Mouse (Mus musculus) urinary bladder, adult 2 months (tissue): ENCODE results near the gene Hbb-bh1. TPM values are rescaled to one million over a fixed set of nuclear protein-coding genes. Genes with fewer than 3 reads are reported as not detected.
"Not testable (repeated sequence)": the region's sequence is repeated elsewhere in the genome, so short reads cannot be mapped to it uniquely, and the experiment has no call there.

Experiments
- DNase-seq: peaks from one replicate; pipeline ENCODE4 v3.0.0; 2022; ENCODE audit warnings: low spot score
- polyA plus RNA-seq: library from polyadenylated mRNA; depleted of rRNA; stranded (reverse); fragments of >200 nt; gene quantifications from 2 replicates; pipeline ENCODE4 v1.2.3, GENCODE M21; 2012; rRNA removed

Hbb-bh1 gene
- polyA plus RNA-seq: 0.15 and 0.18 TPM in 2 replicates

GRCm38 (mm10) chr7:103843034-103843433, at the start of gene Hbb-bh1:
Gene Hbb-bh1, minus strand, starts transcription at chr7:103843164.
- DNase-seq: no peak

GRCm38 (mm10) chr7:103886152-103886551, 43.2 kb upstream of the Hbb-bh1 start, which contains the start of gene Olfr66:
Gene Olfr66, minus strand, starts transcription at chr7:103886252.
- DNase-seq: no peak

DNA sequence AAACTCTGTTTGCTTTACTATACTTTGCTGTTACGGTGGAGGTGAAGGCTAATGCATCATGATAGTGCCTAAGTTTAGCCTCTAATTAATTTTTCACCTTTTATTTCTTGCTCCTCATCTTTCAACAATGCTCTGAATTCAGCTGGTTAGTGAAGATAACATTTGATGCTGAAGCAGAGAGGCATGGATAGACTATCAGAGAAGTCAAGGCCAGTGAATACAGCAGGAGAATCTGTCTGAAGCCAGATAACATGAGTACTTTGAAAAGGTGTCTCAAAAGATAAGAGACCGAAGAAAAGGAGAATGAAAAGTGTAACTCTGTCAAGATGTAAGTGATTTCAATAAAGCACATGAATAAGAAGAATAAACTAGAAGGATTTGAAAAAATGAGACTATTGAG, 34.1 kb upstream of the Hbb-bh1 start:
- no peak for DNase-seq

- DNase-seq: no peak
These were observed 31.5 kb upstream of the Hbb-bh1 start for GRCm38 (mm10) chr7:103874451-103874850.

- no peak for DNase-seq
These were observed 30.1 kb upstream of the Hbb-bh1 start for GRCm38 (mm10) chr7:103873064-103873463.

GRCm38 (mm10) chr7:103870667-103871066, 27.7 kb upstream of the Hbb-bh1 start:
- DNase-seq: no peak

DNA sequence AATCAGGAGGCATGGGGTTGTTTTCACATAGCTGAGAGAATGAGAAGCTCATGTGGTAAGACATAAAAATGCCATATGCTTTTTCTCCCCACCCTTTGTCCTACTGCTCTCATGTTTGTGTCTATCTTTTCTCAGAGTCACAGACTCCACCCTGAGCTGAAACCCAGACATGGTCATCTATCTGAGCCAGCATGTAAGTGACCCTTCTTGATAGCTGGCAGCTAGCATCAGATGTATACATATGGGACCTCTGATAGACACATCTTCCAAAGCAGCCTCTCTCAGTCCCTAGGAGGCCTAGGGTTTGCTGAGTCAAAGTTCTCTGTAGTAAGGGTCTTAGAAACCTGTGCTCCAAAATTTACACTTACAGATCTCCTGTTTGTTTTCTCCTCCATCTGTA, 22.8 kb upstream of the Hbb-bh1 start:
- DNase-seq: no peak

- no peak for DNase-seq
These were observed 18.6 kb upstream of the Hbb-bh1 start for GRCm38 (mm10) chr7:103861531-103861930.

DNA sequence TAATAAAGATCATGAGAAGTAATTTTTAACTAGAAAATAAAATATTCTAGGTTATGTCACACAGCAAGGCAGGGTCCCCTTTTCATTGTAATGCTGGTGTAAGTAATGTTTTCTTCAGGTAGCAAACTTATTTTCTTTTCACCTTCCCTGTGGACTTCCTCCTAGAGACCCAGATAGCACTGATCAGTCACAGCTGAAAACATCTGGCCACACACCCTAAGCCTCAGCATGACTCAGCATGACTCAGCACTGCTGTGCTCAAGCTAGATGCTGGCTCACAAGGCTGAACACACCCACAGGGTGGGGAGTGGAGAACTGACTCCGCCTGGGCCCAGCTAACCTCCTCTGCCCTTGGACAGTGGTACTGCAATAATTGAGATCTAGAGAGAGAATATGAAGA, 17.9 kb upstream of the Hbb-bh1 start:
- DNase-seq: no peak

DNA sequence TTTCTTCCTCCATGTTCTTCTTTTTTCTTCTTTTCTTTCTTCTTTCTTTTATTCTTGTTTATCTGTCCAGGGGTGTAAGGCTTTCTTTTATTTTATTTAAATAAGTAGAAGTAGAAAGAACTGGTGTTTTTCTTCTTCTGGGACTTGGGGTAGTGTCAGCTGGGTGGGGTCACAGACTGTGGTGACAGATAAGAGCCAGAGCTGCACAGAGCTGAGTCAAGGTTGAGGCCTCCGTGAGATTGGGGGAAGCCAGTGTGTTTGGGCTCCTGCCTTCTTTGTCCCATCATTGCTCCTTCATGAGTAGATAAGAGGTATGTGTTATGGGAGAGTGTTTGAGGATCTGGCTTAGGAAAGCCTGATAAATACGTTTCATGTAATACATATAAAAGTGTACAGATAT, 16.1 kb upstream of the Hbb-bh1 start:
- DNase-seq: no peak

DNA sequence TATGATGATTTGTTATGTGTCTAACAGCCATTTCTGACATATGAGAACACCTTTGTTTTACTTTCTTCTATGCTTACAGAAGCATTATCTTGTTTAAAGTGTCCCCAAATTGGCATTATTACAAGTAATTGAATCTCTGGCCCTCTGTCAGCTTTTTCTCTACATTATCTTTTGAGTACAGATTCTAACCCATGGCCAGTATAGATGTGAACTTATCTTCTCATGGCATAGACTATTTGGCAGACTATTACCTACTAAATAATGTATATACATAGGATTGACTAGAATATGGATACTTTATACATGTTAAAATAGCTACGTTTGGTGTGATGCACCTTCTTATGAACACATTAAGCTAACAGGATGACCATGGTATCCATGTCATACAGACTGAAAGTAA, 11.7 kb upstream of the Hbb-bh1 start:
- DNase-seq: no peak

- no peak for DNase-seq
These were observed 10.1 kb upstream of the Hbb-bh1 start, which contains the start of gene Hbb-y for GRCm38 (mm10) chr7:103853090-103853489. Gene Hbb-y, minus strand, starts transcription at chr7:103853216.

GRCm38 (mm10) chr7:103844525-103845325, 1.8 kb upstream of the Hbb-bh1 start:
- DNase-seq: no peak

- no peak for DNase-seq
These were observed 2.7 kb downstream of the Hbb-bh1 start, which contains the start of gene Hbb-bh2 for GRCm38 (mm10) chr7:103840268-103840667. Gene Hbb-bh2, minus strand, starts transcription at chr7:103840520.

- DNase-seq: no peak
These were observed 15.2 kb downstream of the Hbb-bh1 start, which contains the start of gene Hbb-bs for GRCm38 (mm10) chr7:103827808-103828207. Gene Hbb-bs, minus strand, starts transcription at chr7:103828096.

- not testable (repeated sequence) for DNase-seq
These were observed 15.8 kb downstream of the Hbb-bh1 start for GRCm38 (mm10) chr7:103827139-103827538.

DNA sequence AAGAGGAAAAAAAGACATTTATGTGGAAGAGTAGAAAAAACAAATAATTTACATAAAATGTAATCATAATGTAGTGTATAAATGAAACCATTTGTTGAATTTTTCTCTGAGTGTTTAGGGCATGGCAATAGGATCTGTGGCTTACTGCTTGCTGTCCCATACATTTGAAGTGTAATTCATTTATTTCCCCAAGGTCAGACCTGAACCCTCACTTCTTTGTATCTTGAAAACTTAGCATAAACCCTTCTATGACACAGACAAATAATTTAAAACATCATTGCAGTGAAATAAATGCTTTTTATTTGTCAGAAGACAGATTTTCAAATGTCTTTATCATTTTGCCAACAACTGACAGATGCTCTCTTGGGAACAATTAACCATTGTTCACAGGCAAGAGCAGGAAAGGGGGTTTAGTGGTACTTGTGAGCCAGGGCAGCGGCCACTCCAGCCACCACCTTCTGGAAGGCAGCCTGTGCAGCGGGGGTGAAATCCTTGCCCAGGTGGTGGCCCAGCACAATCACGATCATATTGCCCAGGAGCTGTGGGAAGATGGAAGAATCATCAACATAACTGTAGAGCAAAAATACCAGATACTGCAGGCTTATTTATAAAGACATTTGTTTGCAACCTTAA, 16.6 kb downstream of the Hbb-bh1 start:
- no peak for DNase-seq

DNA sequence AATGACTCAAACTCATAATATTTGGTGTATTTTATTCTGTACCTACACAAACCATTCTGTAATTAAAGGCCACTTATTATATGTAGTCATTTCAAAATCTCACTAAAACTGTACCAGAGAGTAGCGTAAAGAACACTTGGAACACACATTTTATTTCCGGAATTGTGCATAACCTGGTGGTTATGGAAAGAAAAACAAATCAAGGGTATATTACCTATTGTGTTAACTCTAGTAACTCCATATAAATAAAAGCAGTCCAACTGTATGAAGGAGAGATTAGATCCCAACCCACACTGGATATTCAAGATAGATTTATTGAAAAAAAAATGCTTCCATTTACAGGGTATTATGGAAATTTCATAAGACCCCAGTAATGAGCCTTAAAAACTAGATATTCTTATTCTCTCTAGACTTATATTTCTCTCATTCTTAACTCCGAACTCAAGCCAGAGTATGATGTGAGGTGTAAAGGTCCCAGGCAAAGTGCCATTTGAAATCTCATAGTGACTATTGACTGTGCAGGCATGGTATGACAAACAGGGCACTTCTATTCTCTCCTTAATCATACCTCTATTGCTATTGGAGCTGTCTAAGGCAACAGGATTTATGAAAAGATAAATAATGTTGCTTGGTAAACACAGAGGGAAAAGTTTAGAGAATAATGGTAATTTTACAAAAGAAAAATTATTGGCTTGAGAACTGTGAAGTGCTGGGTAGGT, 17.3 kb downstream of the Hbb-bh1 start:
- DNase-seq: no peak

GRCm38 (mm10) chr7:103824597-103824996, 18.4 kb downstream of the Hbb-bh1 start:
- DNase-seq: no peak

DNA sequence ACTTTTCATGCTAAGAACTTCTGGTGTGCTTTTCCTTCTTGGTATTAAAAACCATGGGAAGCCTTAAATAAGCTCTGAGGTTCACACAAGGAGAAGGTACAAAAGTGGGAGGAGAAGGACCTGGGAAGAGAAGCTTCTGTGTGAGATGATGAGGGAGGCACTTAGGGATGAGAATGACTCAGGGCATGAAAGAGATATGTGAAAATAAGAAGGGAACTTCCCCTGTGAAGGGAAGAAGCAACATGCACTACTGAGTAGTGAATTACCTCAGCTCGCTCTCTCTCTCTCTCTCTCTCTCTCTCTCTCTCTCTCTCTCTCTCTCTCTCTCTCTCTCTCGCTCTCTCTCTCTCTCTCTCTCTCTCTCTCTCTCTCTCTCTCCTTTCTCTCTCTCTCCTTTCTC, 27.9 kb downstream of the Hbb-bh1 start:
- not testable (repeated sequence) for DNase-seq

DNA sequence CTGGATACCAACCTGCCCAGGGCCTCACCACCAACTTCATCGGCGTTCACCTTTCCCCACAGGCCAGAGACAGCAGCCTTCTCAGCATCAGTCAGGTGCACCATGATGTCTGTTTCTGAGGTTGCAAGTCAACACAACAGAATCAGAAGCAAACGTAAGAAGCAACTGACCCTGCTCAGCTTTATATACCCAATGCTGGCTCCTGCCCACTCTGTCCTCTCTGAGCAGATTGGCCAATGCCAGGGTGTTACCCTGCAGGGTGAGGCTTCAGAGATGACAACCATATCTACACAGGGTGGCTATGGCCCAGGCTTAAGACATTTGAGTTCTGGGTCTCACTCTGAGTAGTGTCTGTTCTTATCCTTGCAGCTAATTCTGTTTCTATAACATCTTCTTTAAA, 29.2 kb downstream of the Hbb-bh1 start, which contains the start of gene Hbb-bt:
Hbb-bt (minus strand) TSS at position 231 of the 400 bp plus-strand sequence.
- DNase-seq: no peak

DNA sequence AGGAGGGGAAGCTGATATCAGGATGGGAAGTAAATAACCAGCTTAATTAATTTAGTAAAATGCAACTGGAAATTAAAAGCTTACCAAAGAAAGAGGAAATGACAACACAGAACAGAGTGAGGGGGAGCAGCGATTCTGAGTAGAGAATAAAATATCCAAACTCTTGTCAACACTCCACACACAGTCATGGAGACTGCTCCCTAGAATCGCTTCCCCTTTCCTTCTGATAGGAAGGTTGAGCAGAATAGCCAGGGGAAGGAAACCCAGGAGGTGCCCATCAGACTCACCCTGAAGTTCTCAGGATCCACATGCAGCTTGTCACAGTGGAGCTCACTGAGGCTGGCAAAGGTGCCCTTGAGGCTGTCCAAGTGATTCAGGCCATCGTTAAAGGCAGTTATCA, 29.8 kb downstream of the Hbb-bh1 start:
- not testable (repeated sequence) for DNase-seq
